Comparison of ENCODE assay signal across 32 mouse cellular contexts in genomic region chr13:9429884-9430283, GRCm38 (mm10).
DNase-seq lines count a peak whose midpoint lies in the region; ATAC-seq and TF ChIP-seq lines count a peak whose summit lies in the region.
"Had no signal": no experiment of that assay in that cellular context is flagged by ENCODE, and none has a peak within 500 bp of the region (broad histone marks: within the 10 kb centered on the region; RNA-seq: fewer than 3 reads in every experiment).

No protein-coding gene starts in this region.

- no peaks in the 10 kb centered on the region for H3K27me3 ChIP-seq in heart, postnatal 0 days (ENCODE audit: control insufficient read depth, insufficient read depth, low read length)
- H3K27me3 ChIP-seq in heart, embryonic 12.5 days (replicated peaks) = no peaks in the 10 kb centered on the region
- no peaks in the 10 kb centered on the region for H3K27me3 ChIP-seq in midbrain, embryonic 14.5 days (ENCODE audit: control insufficient read depth, insufficient read depth, low read length)
- H3K27me3 ChIP-seq: embryonic facial prominence, embryonic 15.5 days; forebrain, embryonic 15.5 days; kidney, embryonic 15.5 days; neural tube, embryonic 15.5 days; Patski had no signal

- TF ChIP-seq EP300 in heart, postnatal 0 days (IDR thresholded peaks at IDR 0.05; ENCODE audit: low read depth) = no peak

- H3K4me1 ChIP-seq in heart, postnatal 0 days (ENCODE audit: control insufficient read depth, insufficient read depth) = peaks cover 33% of the 10 kb centered on the region
- peaks cover 19% of the 10 kb centered on the region for H3K4me1 ChIP-seq in heart, embryonic 12.5 days (replicated peaks)
- no peaks in the 10 kb centered on the region for H3K4me1 ChIP-seq in midbrain, embryonic 14.5 days (ENCODE audit: control insufficient read depth, insufficient read depth, low read length)
- H3K4me1 ChIP-seq: embryonic facial prominence, embryonic 10.5 days; embryonic facial prominence, embryonic 15.5 days; forebrain, embryonic 15.5 days; kidney, embryonic 15.5 days; midbrain, embryonic 10.5 days; neural tube, embryonic 15.5 days had no signal

- no peak overlapping the region for H3K4me3 ChIP-seq in heart, postnatal 0 days (ENCODE audit: low read depth, low read length)
- no peak overlapping the region for H3K4me3 ChIP-seq in heart, embryonic 12.5 days
- no peak overlapping the region for H3K4me3 ChIP-seq in midbrain, embryonic 14.5 days (replicated peaks; ENCODE audit: low read depth, low read length)
- H3K4me3 ChIP-seq: embryonic facial prominence, embryonic 10.5 days; embryonic facial prominence, embryonic 15.5 days; forebrain, embryonic 15.5 days; heart, embryonic 10.5 days; kidney, embryonic 15.5 days; midbrain, embryonic 10.5 days; neural tube, embryonic 15.5 days had no signal

- ATAC-seq in heart, postnatal 0 days (ENCODE audit: insufficient read depth, low read depth) = no peak
- ATAC-seq in heart, embryonic 12.5 days (ENCODE audit: insufficient number of reproducible peaks, low FRiP score) = no peak
- ATAC-seq in activated CD4-positive, CD25-positive, alpha-beta regulatory T cell, adult 4 months = peak; percentile 85
- ATAC-seq in inflammation-experienced regulatory T-cells, adult 6 months = peak; percentile 78
- ATAC-seq in midbrain, embryonic 14.5 days (ENCODE audit: low FRiP score, low TSS enrichment) = no peak
- ATAC-seq: forebrain, embryonic 15.5 days; midbrain, embryonic 16.5 days; Patski had no signal

- no peaks in the 10 kb centered on the region for H3K36me3 ChIP-seq in heart, postnatal 0 days (replicated peaks; ENCODE audit: control insufficient read depth, insufficient read depth, low read length)
- H3K36me3 ChIP-seq in heart, embryonic 12.5 days = no peaks in the 10 kb centered on the region
- H3K36me3 ChIP-seq in midbrain, embryonic 14.5 days (ENCODE audit: control insufficient read depth, insufficient read depth, low read length) = no peaks in the 10 kb centered on the region
- H3K36me3 ChIP-seq: embryonic facial prominence, embryonic 10.5 days; embryonic facial prominence, embryonic 15.5 days; forebrain, embryonic 15.5 days; heart, embryonic 10.5 days; neural tube, embryonic 15.5 days had no signal

- peaks cover 3% of the 10 kb centered on the region; the same call in 1 of the 2 replicates for H3K9me3 ChIP-seq in heart, postnatal 0 days (replicated peaks; ENCODE audit: control insufficient read depth, low read length)
- peaks cover 5% of the 10 kb centered on the region for H3K9me3 ChIP-seq in heart, embryonic 12.5 days (replicated peaks)
- no peaks in the 10 kb centered on the region; the same call in 1 of the 2 replicates for H3K9me3 ChIP-seq in midbrain, embryonic 14.5 days (ENCODE audit: control insufficient read depth, low read length)
- H3K9me3 ChIP-seq: embryonic facial prominence, embryonic 15.5 days; heart, embryonic 10.5 days; neural tube, embryonic 15.5 days had no signal

- WGBS in heart, postnatal 0 days = 80% methylated on average over 1 of the region's 1 CpGs
- WGBS in heart, embryonic 12.5 days = 90% methylated on average over 1 of the region's 1 CpGs
- WGBS in midbrain, embryonic 14.5 days = 97% methylated on average over 1 of the region's 1 CpGs

- H3K9ac ChIP-seq in heart, postnatal 0 days (replicated peaks; ENCODE audit: low read depth, low read length) = no peak overlapping the region
- no peak overlapping the region for H3K9ac ChIP-seq in heart, embryonic 12.5 days
- H3K9ac ChIP-seq in midbrain, embryonic 14.5 days (replicated peaks; ENCODE audit: low read length) = no peak overlapping the region
- H3K9ac ChIP-seq: embryonic facial prominence, embryonic 15.5 days; forebrain, embryonic 15.5 days; hindbrain, embryonic 14.5 days; kidney, embryonic 15.5 days; liver, embryonic 14.5 days; neural tube, embryonic 15.5 days had no signal

- H3K4me2 ChIP-seq in heart, postnatal 0 days (ENCODE audit: low read depth, low read length) = no peak overlapping the region
- no peak overlapping the region for H3K4me2 ChIP-seq in heart, embryonic 12.5 days
- no peak overlapping the region for H3K4me2 ChIP-seq in midbrain, embryonic 14.5 days (ENCODE audit: low read length)
- H3K4me2 ChIP-seq: embryonic facial prominence, embryonic 15.5 days; forebrain, embryonic 15.5 days; hindbrain, embryonic 14.5 days; kidney, embryonic 15.5 days; neural tube, embryonic 15.5 days had no signal

- peak; percentile 22 for DNase-seq in heart, postnatal 0 days (ENCODE audit: low spot score)
- DNase-seq in CD4-positive helper T cell, adult 2 months (ENCODE audit: low read depth, low spot score) = peak; percentile 52
- no peak for DNase-seq in midbrain, embryonic 14.5 days
- DNase-seq in adrenal gland, postnatal 36 days = no peak
- no peak for DNase-seq in testis, postnatal 14 days (ENCODE audit: low spot score)
- DNase-seq: adrenal gland, postnatal 25 days; cerebellum, adult 18-20 months; cerebellum, postnatal 10 days; heart, postnatal 4 days; kidney, adult 18-20 months; kidney, postnatal 25 days; liver; lung, adult 2 months; lung, postnatal 10 days; retina, postnatal 1 day; right cerebral cortex, postnatal 14 days; thymus, adult 18-20 months had no signal

- no peak for TF ChIP-seq CTCF in heart, postnatal 0 days (IDR thresholded peaks at IDR 0.05; ENCODE audit: low read depth)

- peak overlapping the region; percentile 61 for H3K27ac ChIP-seq in heart, postnatal 0 days (ENCODE audit: low read depth)
- H3K27ac ChIP-seq in heart, embryonic 12.5 days (ENCODE audit: poor library complexity, severe bottlenecking) = no peak overlapping the region
- no peak overlapping the region for H3K27ac ChIP-seq in midbrain, embryonic 14.5 days (replicated peaks; ENCODE audit: low read depth, low read length)
- H3K27ac ChIP-seq: embryonic facial prominence, embryonic 10.5 days; embryonic facial prominence, embryonic 15.5 days; forebrain, embryonic 15.5 days; heart, embryonic 10.5 days; hindbrain, embryonic 14.5 days; kidney, embryonic 15.5 days; liver, embryonic 14.5 days; macrophage; midbrain, embryonic 10.5 days; neural tube, embryonic 15.5 days had no signal

Comparison
In these comparisons a context has a peak if more than half of its experiments do, and no peak if none do; other contexts are left out.
1. ATAC-seq: peak in activated CD4-positive, CD25-positive, alpha-beta regulatory T cell, adult 4 months (single experiment) and inflammation-experienced regulatory T-cells, adult 6 months (single experiment); none in heart, postnatal 0 days (single experiment), heart, embryonic 12.5 days (single experiment) and midbrain, embryonic 14.5 days (single experiment).
2. DNase-seq: peak in heart, postnatal 0 days (single experiment) and CD4-positive helper T cell, adult 2 months (single experiment); none in midbrain, embryonic 14.5 days (single experiment), adrenal gland, postnatal 36 days (0 of 2) and testis, postnatal 14 days (single experiment).